Mouse (Mus musculus): ENCODE data around the gene Zfp865. TPM values are rescaled to one million over a fixed set of nuclear protein-coding genes. Genes with fewer than 3 reads are reported as not detected.

Zfp865 gene
- total and polyA plus RNA-seq, 3 experiments = 4.0 to 21.0 (median 12.3) TPM

GRCm38 (mm10) chr7:4976832-4977231 is 43.3 kb upstream of the Zfp865 start:
- H3K4me2 ChIP-seq (ENCODE audit: insufficient read depth, low read depth, poor library complexity, severe bottlenecking) = no peak overlapping the region
- in situ Hi-C loops (cut with MboI; ENCODE audit: low pct_ligation_motif_present, low pct_unique_long_range_greater_than_20kb, low sequenced_read_pairs) = no loop called here
- H3K36me3 ChIP-seq (replicated peaks in 1 of 2; ENCODE audit: control insufficient read depth in 1 of 2, insufficient read depth in 1 of 2, low read length in 1 of 2) = no peaks in the 10 kb centered on the region
- H3K27me3 ChIP-seq (replicated peaks) = peaks cover 41% of the 10 kb centered on the region
- peaks cover 8% of the 10 kb centered on the region for H3K9me3 ChIP-seq (replicated peaks; ENCODE audit: low read length)
- DNase-seq (ENCODE audit: extremely low read depth) = no peak
- dilution Hi-C loops (cut with MboI; ENCODE audit: extremely low pct_ligation_motif_present, extremely low pct_unique_long_range_greater_than_20kb, low sequenced_read_pairs) = no loop called here
- H3K9ac ChIP-seq (ENCODE audit: insufficient read depth, low read depth) = no peak overlapping the region
- H3K4me1 ChIP-seq (ENCODE audit: control insufficient read depth in 1 of 2, insufficient read depth in 2 of 2) = 0 out of 4 replicates have a peak, but pooled peaks cover 2 to 6% of the 10 kb centered on the region in 2 experiments
- H3K79me2 ChIP-seq (replicated peaks; ENCODE audit: control insufficient read depth, extremely low read depth, insufficient read depth, poor library complexity, severe bottlenecking) = no peaks in the 10 kb centered on the region
- no peak overlapping the region for H3K27ac ChIP-seq (ENCODE audit: insufficient read depth, low read depth)
- TF ChIP-seq CTCF (conservative IDR thresholded peaks at IDR 0.05 in 1 of 2, IDR thresholded peaks at IDR 0.05 in 1 of 2; ENCODE audit: low read depth in 2 of 2, low read length in 2 of 2) (peak in 1 of 2 experiments; percentile 42; a peak in 2 of 4 replicates), ZC3H11A (IDR thresholded peaks at IDR 0.05; ENCODE audit: low read depth, low read length) (no peak), HCFC1 (IDR thresholded peaks at IDR 0.05; ENCODE audit: low read depth, low read length) (no peak), IRF4 (IDR thresholded peaks at IDR 0.05; ENCODE audit: low read depth, low read length) (no peak)
- H3K4me3 ChIP-seq (replicated peaks in 1 of 3; ENCODE audit: low read depth in 2 of 3, low read length in 2 of 3, poor library complexity in 1 of 3) = no peak overlapping the region

- peaks cover 10% of the 10 kb centered on the region for H3K9me3 ChIP-seq (replicated peaks; ENCODE audit: low read length)
- TF ChIP-seq USF1 (IDR thresholded peaks at IDR 0.05; ENCODE audit: low read depth, low read length) (no peak), PAX5 (IDR thresholded peaks at IDR 0.05; ENCODE audit: low read length) (no peak), NELFE (IDR thresholded peaks at IDR 0.05; ENCODE audit: low read depth, low read length) (no peak), GABPA (IDR thresholded peaks at IDR 0.05; ENCODE audit: insufficient replicate concordance, low read depth, low read length) (no peak), IRF4 (IDR thresholded peaks at IDR 0.05; ENCODE audit: low read depth, low read length) (no peak), MXI1 (IDR thresholded peaks at IDR 0.05; ENCODE audit: low read depth, low read length) (no peak), KAT2A (IDR thresholded peaks at IDR 0.05; ENCODE audit: insufficient replicate concordance, low read length) (no peak), UBTF (IDR thresholded peaks at IDR 0.05; ENCODE audit: low read depth, low read length) (no peak), POLR2AphosphoS2 (IDR thresholded peaks at IDR 0.05; ENCODE audit: low read depth, low read length) (no peak), RCOR1 (conservative IDR thresholded peaks at IDR 0.05; ENCODE audit: low read depth, low read length) (no peak)
- H3K9ac ChIP-seq (ENCODE audit: insufficient read depth, low read depth) = no peak overlapping the region
- no peak overlapping the region for H3K4me2 ChIP-seq (ENCODE audit: insufficient read depth, low read depth, poor library complexity, severe bottlenecking)
- H3K4me3 ChIP-seq (replicated peaks in 1 of 3; ENCODE audit: low read depth in 2 of 3, low read length in 2 of 3, poor library complexity in 1 of 3) = no peak overlapping the region
- H3K4me1 ChIP-seq (ENCODE audit: control insufficient read depth in 1 of 2, insufficient read depth in 2 of 2) = no peaks in the 10 kb centered on the region
- dilution Hi-C loops (cut with MboI; ENCODE audit: extremely low pct_ligation_motif_present, extremely low pct_unique_long_range_greater_than_20kb, low sequenced_read_pairs) = no loop called here
- H3K27me3 ChIP-seq (replicated peaks) = peaks cover 49% of the 10 kb centered on the region
- H3K36me3 ChIP-seq (replicated peaks in 1 of 2; ENCODE audit: control insufficient read depth in 1 of 2, insufficient read depth in 1 of 2, low read length in 1 of 2) = peaks cover 5 to 11% of the 10 kb centered on the region in 2 experiments
- DNase-seq (ENCODE audit: extremely low read depth) = no peak
- in situ Hi-C loops (cut with MboI; ENCODE audit: low pct_ligation_motif_present, low pct_unique_long_range_greater_than_20kb, low sequenced_read_pairs) = no loop called here
- no peak overlapping the region for H3K27ac ChIP-seq (ENCODE audit: insufficient read depth, low read depth)
- no peaks in the 10 kb centered on the region for H3K79me2 ChIP-seq (replicated peaks; ENCODE audit: control insufficient read depth, extremely low read depth, insufficient read depth, poor library complexity, severe bottlenecking)
These were observed 31.9 kb upstream of the Zfp865 start for GRCm38 (mm10) chr7:4988250-4988649.
